ENCODE assay signal across 18 mouse cellular contexts in the genomic region with DNA sequence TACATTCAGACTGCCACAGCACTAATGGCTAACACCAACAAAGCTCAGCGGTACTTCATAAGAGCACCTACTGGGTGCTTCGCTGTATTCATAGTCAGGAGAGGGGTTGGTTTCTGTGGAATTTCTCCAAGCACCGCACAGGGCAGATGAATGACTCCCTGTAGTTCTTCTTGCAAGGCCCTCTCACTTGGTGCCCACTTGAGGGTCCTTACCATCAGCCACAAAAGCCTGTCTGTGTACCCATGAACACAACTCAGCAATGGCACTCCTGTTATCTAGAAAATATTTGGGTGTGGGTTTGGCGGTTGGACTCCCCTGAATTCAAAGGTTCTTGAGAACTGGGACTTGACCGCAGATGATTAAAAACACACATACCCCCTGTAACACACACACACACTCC. TPM values are rescaled to one million over a fixed set of nuclear protein-coding genes. Genes with fewer than 3 reads are reported as not detected.
DNase-seq lines count a peak whose midpoint lies in the region; ATAC-seq and TF ChIP-seq lines count a peak whose summit lies in the region.
"Had no signal": no experiment of that assay in that cellular context is flagged by ENCODE, and none has a peak within 500 bp of the region (broad histone marks: within the 10 kb centered on the region; RNA-seq: fewer than 3 reads in every experiment).

No protein-coding gene starts in this region.

- ATAC-seq in heart, embryonic 15.5 days (replicated peaks; ENCODE audit: insufficient number of reproducible peaks, insufficient read depth, low FRiP score, low read depth), result no peak
- ATAC-seq in limb, embryonic 11.5 days (ENCODE audit: insufficient number of reproducible peaks, low FRiP score, low TSS enrichment, low read depth), result no peak
- peak; percentile 84 for ATAC-seq in lung, embryonic 16.5 days (ENCODE audit: low read depth)
- ATAC-seq: inflammation-experienced regulatory T-cells, adult 6 months had no signal

- TF ChIP-seq EP300 in CH12.LX (IDR thresholded peaks at IDR 0.05; ENCODE audit: low read length), result no peak

- DNase-seq in heart, postnatal 10 days, result no peak
- DNase-seq in CH12.LX (ENCODE audit: extremely low read depth), result no peak
- DNase-seq in limb, embryonic 11.5 days (ENCODE audit: low spot score), result no peak
- no peak for DNase-seq in spleen, postnatal 14 days (ENCODE audit: low spot score in 2 of 2)
- no peak for DNase-seq in thymus, postnatal 4 days
- DNase-seq in testis, postnatal 10 days (ENCODE audit: low spot score), result no peak
- DNase-seq: adrenal gland, adult 8-10 months; cerebellum, adult 11 months; cerebellum, adult 8-10 months had no signal

- peaks cover 19% of the 10 kb centered on the region for H3K4me1 ChIP-seq in heart, embryonic 15.5 days (replicated peaks)
- peaks cover 15 to 26% of the 10 kb centered on the region in 2 experiments for H3K4me1 ChIP-seq in CH12.LX (ENCODE audit: control insufficient read depth in 1 of 2, insufficient read depth in 2 of 2)
- H3K4me1 ChIP-seq in limb, embryonic 11.5 days (ENCODE audit: control insufficient read depth, insufficient read depth, low read length), result peaks cover 7% of the 10 kb centered on the region; the same call in 1 of the 2 replicates
- peaks cover 12% of the 10 kb centered on the region; the same call in 1 of the 2 replicates for H3K4me1 ChIP-seq in lung, embryonic 16.5 days (replicated peaks; ENCODE audit: control insufficient read depth, insufficient read depth, low read length)

- WGBS in heart, embryonic 15.5 days, result 68% methylated on average over 5 of the region's 5 CpGs
- WGBS in limb, embryonic 11.5 days, result 84% methylated on average over 5 of the region's 5 CpGs
- WGBS in lung, embryonic 16.5 days, result 56% methylated on average over 5 of the region's 5 CpGs

- in situ Hi-C loops in CH12.LX (cut with MboI; ENCODE audit: low pct_ligation_motif_present, low pct_unique_long_range_greater_than_20kb, low sequenced_read_pairs), result no loop called here

- H3K9me3 ChIP-seq in heart, embryonic 15.5 days (replicated peaks), result no peaks in the 10 kb centered on the region
- peaks cover 2% of the 10 kb centered on the region for H3K9me3 ChIP-seq in CH12.LX (replicated peaks; ENCODE audit: low read length)
- H3K9me3 ChIP-seq in limb, embryonic 11.5 days (ENCODE audit: control insufficient read depth, low read length), result no peaks in the 10 kb centered on the region
- H3K9me3 ChIP-seq in lung, embryonic 16.5 days (ENCODE audit: control insufficient read depth, low read length), result no peaks in the 10 kb centered on the region
- H3K9me3 ChIP-seq: embryonic facial prominence, embryonic 12.5 days; heart, embryonic 10.5 days; hindbrain, embryonic 12.5 days had no signal

- H3K79me2 ChIP-seq in CH12.LX (replicated peaks; ENCODE audit: control insufficient read depth, extremely low read depth, insufficient read depth, poor library complexity, severe bottlenecking), result no peaks in the 10 kb centered on the region

- H3K27me3 ChIP-seq in heart, embryonic 15.5 days, result no peaks in the 10 kb centered on the region
- H3K27me3 ChIP-seq in CH12.LX (replicated peaks), result no peaks in the 10 kb centered on the region
- H3K27me3 ChIP-seq in limb, embryonic 11.5 days (ENCODE audit: control insufficient read depth, insufficient read depth, low read length), result no peaks in the 10 kb centered on the region
- no peaks in the 10 kb centered on the region for H3K27me3 ChIP-seq in lung, embryonic 16.5 days (ENCODE audit: control insufficient read depth, insufficient read depth, low read depth, low read length)
- H3K27me3 ChIP-seq: embryonic facial prominence, embryonic 12.5 days; hindbrain, embryonic 12.5 days had no signal

- H3K36me3 ChIP-seq in heart, embryonic 15.5 days, result no peaks in the 10 kb centered on the region
- H3K36me3 ChIP-seq in CH12.LX (replicated peaks in 1 of 2; ENCODE audit: control insufficient read depth in 1 of 2, insufficient read depth in 1 of 2, low read length in 1 of 2), result no peaks in the 10 kb centered on the region
- H3K36me3 ChIP-seq in limb, embryonic 11.5 days (ENCODE audit: control insufficient read depth, insufficient read depth, low read length), result no peaks in the 10 kb centered on the region
- no peaks in the 10 kb centered on the region for H3K36me3 ChIP-seq in lung, embryonic 16.5 days (ENCODE audit: control insufficient read depth, insufficient read depth, low read length)
- H3K36me3 ChIP-seq: embryonic facial prominence, embryonic 12.5 days; heart, embryonic 10.5 days; hindbrain, embryonic 12.5 days had no signal

- no peak overlapping the region for H3K4me3 ChIP-seq in heart, embryonic 15.5 days
- no peak overlapping the region for H3K4me3 ChIP-seq in CH12.LX (replicated peaks in 1 of 3; ENCODE audit: low read depth in 2 of 3, low read length in 2 of 3, poor library complexity in 1 of 3)
- H3K4me3 ChIP-seq in limb, embryonic 11.5 days (ENCODE audit: low read depth, low read length), result no peak overlapping the region
- H3K4me3 ChIP-seq in lung, embryonic 16.5 days (ENCODE audit: low read length), result no peak overlapping the region
- H3K4me3 ChIP-seq: embryonic facial prominence, embryonic 12.5 days; heart, embryonic 10.5 days; hindbrain, embryonic 12.5 days had no signal

- TF ChIP-seq CTCF in CH12.LX (conservative IDR thresholded peaks at IDR 0.05 in 1 of 2, IDR thresholded peaks at IDR 0.05 in 1 of 2; ENCODE audit: low read depth in 2 of 2, low read length in 2 of 2), result no peak

- H3K9ac ChIP-seq in heart, embryonic 15.5 days, result no peak overlapping the region
- H3K9ac ChIP-seq in CH12.LX (ENCODE audit: insufficient read depth, low read depth), result peak overlapping the region; percentile 35; the same call in 1 of the 2 replicates
- no peak overlapping the region for H3K9ac ChIP-seq in limb, embryonic 11.5 days (ENCODE audit: low read length)
- no peak overlapping the region for H3K9ac ChIP-seq in lung, embryonic 16.5 days (ENCODE audit: low read length)
- H3K9ac ChIP-seq: embryonic facial prominence, embryonic 12.5 days; hindbrain, embryonic 12.5 days had no signal

- no peak overlapping the region for H3K4me2 ChIP-seq in heart, embryonic 15.5 days
- peak overlapping the region; percentile 46; the same call in 1 of the 2 replicates for H3K4me2 ChIP-seq in CH12.LX (ENCODE audit: insufficient read depth, low read depth, poor library complexity, severe bottlenecking)
- no peak overlapping the region for H3K4me2 ChIP-seq in limb, embryonic 11.5 days (ENCODE audit: low read depth, severe bottlenecking)
- no peak overlapping the region for H3K4me2 ChIP-seq in lung, embryonic 16.5 days (ENCODE audit: low read depth, low read length)
- H3K4me2 ChIP-seq: embryonic facial prominence, embryonic 12.5 days; hindbrain, embryonic 12.5 days had no signal

- intact Hi-C loops in heart, postnatal 10 days (cut with DNase I), result no loop called here

- dilution Hi-C loops in CH12.LX (cut with MboI; ENCODE audit: extremely low pct_ligation_motif_present, extremely low pct_unique_long_range_greater_than_20kb, low sequenced_read_pairs), result no loop called here

- no peak for TF ChIP-seq RAD21 in CH12.LX (IDR thresholded peaks at IDR 0.05; ENCODE audit: low read depth, low read length)

- no peak for TF ChIP-seq POLR2A in CH12.LX (IDR thresholded peaks at IDR 0.05; ENCODE audit: low read depth, low read length)

- H3K27ac ChIP-seq in heart, embryonic 15.5 days, result peak overlapping the region; percentile 63
- no peak overlapping the region for H3K27ac ChIP-seq in CH12.LX (ENCODE audit: insufficient read depth, low read depth)
- H3K27ac ChIP-seq in limb, embryonic 11.5 days (replicated peaks; ENCODE audit: low read depth, low read length), result peak overlapping the region; percentile 71
- peak overlapping the region; percentile 84 for H3K27ac ChIP-seq in lung, embryonic 16.5 days (ENCODE audit: low read length)
- H3K27ac ChIP-seq: embryonic facial prominence, embryonic 12.5 days; hindbrain, embryonic 12.5 days had no signal

TF ChIP-seq in CH12.LX, 34 proteins besides CTCF, POLR2A, EP300 and RAD21:
- 0 out of 2 replicates have a peak, but pooled peaks have one; percentile 6 for TF ChIP-seq ZKSCAN1 (IDR thresholded peaks at IDR 0.05; ENCODE audit: borderline replicate concordance, low read depth, low read length)
- no peak for TF ChIP-seq KAT2A (IDR thresholded peaks at IDR 0.05; ENCODE audit: insufficient replicate concordance, low read length)

RNA-seq across cellular contexts. Expression of a gene that starts 53.5 kb away (rescaled TPM):
- polyA plus RNA-seq in heart, embryonic 15.5 days (2015; fragmentation: Nextera tagmentation; extraction: Ambion mirVana), result 3.5 and 5.5 TPM in 2 replicates
- 1 to 10 TPM; 8.5 to 9.5 TPM for total RNA-seq in heart, postnatal 10 days (2021)
- total RNA-seq in CH12.LX (2012; rRNA removed), result 7.4 and 8.0 TPM in 2 replicates
- 3.6 and 4.5 TPM in 2 replicates for total RNA-seq in CH12.LX (2014; rRNA removed)
- 2.5 and 2.7 TPM in 2 replicates for polyA plus RNA-seq in CH12.LX (2012; ENCODE audit: insufficient read length, low read depth)
- polyA plus RNA-seq in limb, embryonic 11.5 days (2014; fragmentation: Nextera tagmentation; extraction: Ambion mirVana), result 10.2 and 10.6 TPM in 2 replicates
- 6.7 and 7.6 TPM in 2 replicates for polyA plus RNA-seq in lung, embryonic 16.5 days (2015; fragmentation: Nextera tagmentation; extraction: Ambion mirVana)

RNA-seq across cellular contexts. Expression of a gene that starts 57.8 kb away (rescaled TPM):
- polyA plus RNA-seq in heart, embryonic 15.5 days (2015; fragmentation: Nextera tagmentation; extraction: Ambion mirVana), result 0.53 and 1.3 TPM in 2 replicates
- total RNA-seq in heart, postnatal 10 days (2021), result not detected
- total RNA-seq in CH12.LX (2012; rRNA removed) (not detected in 2 replicates), CH12.LX (2014; rRNA removed) (not detected in 2 replicates)
- 0.20 TPM in 1 of 2 replicates, not detected in the other for polyA plus RNA-seq in CH12.LX (2012; ENCODE audit: insufficient read length, low read depth)
- polyA plus RNA-seq in limb, embryonic 11.5 days (2014; fragmentation: Nextera tagmentation; extraction: Ambion mirVana), result 1.9 and 2.5 TPM in 2 replicates
- polyA plus RNA-seq in lung, embryonic 16.5 days (2015; fragmentation: Nextera tagmentation; extraction: Ambion mirVana), result 7.5 and 8.2 TPM in 2 replicates
- total RNA-seq: gastrocnemius, postnatal 10 days; heart, adult 18-20 months; heart, postnatal 4 days had no signal
